Mouse (Mus musculus): ENCODE results near the gene Dner.

Dner gene

DNA sequence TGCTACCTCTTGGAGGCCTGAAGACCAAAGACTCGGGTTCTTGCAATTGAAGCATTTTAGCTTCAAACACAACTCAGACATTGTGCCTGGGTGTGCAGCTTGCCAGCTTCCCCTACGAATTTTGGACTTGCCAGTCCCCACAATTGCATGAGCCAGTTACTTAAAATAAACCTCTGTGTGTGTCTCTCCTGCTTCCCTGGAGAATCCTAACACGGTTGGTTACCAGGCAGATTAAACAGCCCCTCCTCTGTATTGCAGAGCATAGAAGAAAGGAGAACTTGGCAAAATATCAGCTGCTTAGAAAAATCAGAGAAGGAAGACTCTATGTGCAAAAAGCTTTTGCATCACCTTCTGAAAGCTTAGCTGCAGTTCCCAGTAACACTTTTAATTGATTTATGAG, 252.4 kb downstream of the Dner start:
- DNase-seq (ENCODE audit: low spot score in 2 of 2), result peak; percentile 73 to 85

DNA sequence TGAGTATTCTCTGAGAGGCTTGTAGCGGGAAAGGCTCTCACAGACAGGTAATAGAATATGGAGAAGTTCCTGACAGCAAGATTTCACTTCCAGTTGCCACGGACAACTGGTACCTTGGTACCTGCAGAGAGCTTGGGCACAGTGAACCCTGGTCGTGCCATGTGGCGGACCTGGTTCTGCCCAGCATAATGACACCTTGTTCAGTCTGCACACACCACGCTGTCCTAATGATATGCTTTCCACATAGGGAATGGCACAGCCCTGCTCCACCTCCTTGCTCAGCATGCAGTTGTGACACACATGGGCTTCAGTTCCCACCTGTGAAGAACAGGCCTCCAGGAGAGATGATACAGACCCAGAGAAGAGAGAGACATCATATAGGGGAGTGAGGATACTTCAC, 253.0 kb downstream of the Dner start:
- DNase-seq (ENCODE audit: low spot score in 2 of 2), result peak in 1 of 2 experiments; percentile 31

GRCm38 (mm10) chr1:84441419-84441818, 254.6 kb downstream of the Dner start:
- DNase-seq (ENCODE audit: low spot score in 2 of 2), result peak in 1 of 2 experiments; percentile 21

DNA sequence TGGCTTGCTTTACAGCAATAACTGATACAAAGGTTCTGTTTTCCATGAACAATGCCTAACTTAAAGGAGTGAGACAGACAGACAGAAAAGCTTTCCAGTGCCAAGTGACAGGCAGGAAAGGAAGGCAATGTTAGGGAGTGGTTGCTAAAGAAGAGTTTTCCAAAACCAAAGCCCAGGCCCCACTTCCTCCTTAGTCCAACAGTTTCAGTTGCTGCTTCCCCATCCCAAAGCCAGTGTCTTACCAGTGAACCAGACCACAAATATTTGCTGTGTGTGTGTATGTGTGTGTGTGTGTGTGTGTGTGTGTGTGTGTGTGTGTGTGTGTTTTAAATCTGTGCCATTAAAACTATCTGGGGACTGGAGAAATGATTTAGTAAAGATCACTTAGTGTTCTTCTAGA, 258.5 kb downstream of the Dner start:
- DNase-seq (ENCODE audit: low spot score in 2 of 2), result peak in 1 of 2 experiments; percentile 10

GRCm38 (mm10) chr1:84436281-84436680, 259.7 kb downstream of the Dner start:
- DNase-seq (ENCODE audit: low spot score in 2 of 2), result no peak

DNA sequence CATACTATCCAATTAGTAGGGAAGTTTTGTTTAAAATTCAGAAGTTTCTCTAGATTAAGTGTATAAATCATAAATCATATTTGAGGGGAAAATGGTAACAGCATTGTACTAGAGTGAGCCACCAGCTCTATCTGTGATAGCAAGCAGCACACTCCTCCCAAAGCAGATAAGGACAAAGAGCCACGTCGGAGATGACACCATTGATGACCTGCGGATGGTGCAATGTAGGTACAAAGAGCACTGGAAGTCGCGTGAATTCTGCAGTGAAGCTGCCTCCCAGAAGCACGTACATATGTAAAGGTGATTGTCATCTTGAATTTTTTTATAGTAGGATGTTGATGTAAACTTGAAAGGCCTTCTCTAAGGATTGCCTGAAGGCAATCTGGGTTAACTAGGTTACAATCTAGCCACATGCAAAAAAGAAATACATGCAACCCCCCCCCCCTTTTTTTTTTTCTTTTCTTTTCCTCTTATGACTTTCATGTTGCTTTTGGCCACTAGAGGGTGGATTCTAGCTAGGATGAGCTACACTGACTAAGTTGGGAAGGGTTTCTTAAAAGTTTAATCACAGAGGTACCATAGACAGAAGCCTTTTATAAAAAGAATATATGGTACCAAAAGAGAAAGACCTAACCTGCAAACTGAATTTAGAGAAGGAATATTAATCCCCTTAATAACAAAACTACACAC, 262.6 kb downstream of the Dner start:
- DNase-seq (ENCODE audit: low spot score in 2 of 2), result peak in 1 of 2 experiments; percentile 19

DNA sequence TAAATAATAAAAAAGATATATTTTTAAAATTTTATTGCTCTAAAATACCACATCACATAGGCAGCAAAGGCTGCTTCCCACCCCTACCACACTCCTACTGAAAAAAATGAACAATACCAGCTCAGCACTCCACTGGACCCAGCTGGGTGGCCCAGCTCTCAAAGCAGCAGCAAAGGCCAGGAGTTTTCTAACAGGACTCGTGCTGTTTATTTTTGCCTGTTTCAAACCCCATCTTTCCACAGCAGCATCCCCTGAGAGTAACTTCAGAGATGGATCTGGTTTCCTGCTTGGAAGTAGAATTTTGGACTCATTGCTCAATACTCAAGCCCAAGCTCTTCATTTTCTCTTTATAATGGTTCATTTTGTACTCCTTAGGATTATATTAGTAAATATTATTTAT, 263.7 kb downstream of the Dner start:
- peak in 1 of 2 experiments; percentile 13 for DNase-seq (ENCODE audit: low spot score in 2 of 2)

DNA sequence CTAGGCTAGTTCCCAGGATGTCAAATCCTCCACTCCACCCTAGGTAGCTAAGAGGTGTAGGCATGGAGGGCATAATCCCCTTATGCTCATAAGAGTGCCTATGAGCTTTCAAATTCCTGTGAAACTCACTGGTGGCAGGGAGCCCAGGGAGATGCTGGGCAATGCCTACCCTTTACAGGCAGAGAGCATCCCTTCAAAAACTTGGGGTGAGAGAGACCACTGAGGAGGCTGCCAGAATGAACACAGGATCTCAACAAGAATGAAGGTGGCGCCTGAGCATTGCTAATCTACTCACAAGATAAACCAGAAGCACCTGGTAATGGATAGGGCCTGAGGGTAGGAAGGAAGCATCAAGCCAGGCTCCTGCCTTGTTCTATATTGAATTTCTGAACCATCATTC, 267.7 kb downstream of the Dner start:
- peak in 1 of 2 experiments; percentile 25 for DNase-seq (ENCODE audit: low spot score in 2 of 2)

DNA sequence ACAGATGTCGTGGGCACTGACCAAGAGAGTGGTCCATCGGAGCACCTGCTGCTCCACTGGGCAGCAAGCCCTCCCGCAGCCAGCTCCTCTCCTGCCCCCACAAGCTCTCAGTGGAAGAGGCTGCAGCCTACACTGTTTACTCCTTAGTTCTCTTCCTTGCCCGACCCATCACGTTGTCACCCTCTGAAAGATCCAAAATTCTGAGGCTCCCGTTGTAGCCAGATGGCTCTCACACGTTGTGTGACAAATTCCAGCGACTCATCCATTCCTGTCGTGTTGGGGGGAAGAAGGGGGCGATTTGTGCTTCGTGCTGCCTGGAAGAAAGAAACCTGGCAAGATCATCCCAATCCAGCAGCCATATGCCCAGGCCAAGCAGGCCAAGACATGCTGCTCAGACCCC, 268.3 kb downstream of the Dner start:
- DNase-seq (ENCODE audit: low spot score in 2 of 2), result peak; percentile 61 to 83

GRCm38 (mm10) chr1:84426679-84427078, 269.3 kb downstream of the Dner start:
- DNase-seq (ENCODE audit: low spot score in 2 of 2), result peak in 1 of 2 experiments; percentile 19

- peak in 1 of 2 experiments; percentile 24 for DNase-seq (ENCODE audit: low spot score in 2 of 2)
Observed at GRCm38 (mm10) chr1:84422881-84423280, 273.1 kb downstream of the Dner start.

DNA sequence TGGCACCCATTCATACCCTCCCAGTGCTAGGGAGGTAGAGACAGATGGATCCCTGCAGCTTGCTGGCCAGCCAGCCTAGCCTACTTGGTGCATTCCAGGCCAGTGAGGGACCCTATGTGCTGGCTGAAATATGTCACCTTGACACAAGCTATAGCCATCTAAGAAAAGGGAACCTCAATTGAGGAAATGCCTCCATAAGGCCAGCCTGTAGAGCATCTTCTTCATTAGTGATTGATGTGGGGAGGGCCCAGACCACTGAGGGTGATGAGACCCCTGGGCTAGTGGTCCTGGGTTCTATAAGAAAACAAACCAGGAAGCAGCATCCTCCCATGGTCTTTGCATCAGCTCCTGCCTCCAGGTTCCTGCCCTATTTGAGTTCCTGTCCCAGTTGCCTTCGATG, 274.2 kb downstream of the Dner start:
- DNase-seq (ENCODE audit: low spot score in 2 of 2), result no peak

DNA sequence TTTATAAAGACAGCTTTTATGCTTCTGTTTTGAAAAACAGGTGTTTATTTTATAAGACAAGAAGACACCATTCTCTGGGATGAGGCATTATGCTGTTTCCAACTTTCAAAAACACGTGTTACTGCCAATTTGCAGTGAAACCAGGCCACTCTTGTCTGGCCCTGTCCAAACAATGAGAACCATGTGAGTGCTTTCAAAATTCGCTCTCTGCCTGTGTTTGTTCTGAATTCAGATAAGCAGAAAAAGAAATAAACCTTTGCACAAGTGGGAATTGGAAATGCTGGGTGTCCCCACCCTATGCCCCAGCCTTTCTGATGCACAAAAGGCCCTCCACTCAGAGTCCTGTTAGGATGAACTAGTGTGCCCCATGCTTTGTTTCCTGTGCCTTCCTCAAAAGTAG, 276.6 kb downstream of the Dner start:
- no peak for DNase-seq (ENCODE audit: low spot score in 2 of 2)

GRCm38 (mm10) chr1:84418511-84418910, 277.5 kb downstream of the Dner start:
- no peak for DNase-seq (ENCODE audit: low spot score in 2 of 2)

- DNase-seq (ENCODE audit: low spot score in 2 of 2), result no peak
Observed at GRCm38 (mm10) chr1:84417761-84418238, 278.2 kb downstream of the Dner start.

DNA sequence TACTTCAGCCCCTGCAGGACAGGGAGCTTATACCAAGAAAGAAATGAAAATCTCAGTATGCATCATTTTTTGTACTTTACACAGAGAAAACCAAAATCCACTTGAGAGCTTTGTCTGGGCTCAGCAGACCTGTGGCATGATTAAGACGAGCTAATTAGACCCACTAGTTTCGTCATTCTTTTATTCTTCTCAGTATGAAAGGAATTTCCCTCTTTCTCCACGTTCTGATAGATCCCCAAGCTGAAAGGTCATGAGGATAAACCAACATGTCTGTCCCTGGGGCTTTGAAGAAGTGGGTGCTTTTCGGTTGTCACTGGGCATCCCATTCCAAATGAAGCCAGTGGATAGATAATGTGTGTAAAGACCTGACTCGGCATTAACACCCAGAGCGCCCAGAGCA, 278.7 kb downstream of the Dner start:
- no peak for DNase-seq (ENCODE audit: low spot score in 2 of 2)

GRCm38 (mm10) chr1:84414464-84414863, 281.6 kb downstream of the Dner start:
- no peak for DNase-seq (ENCODE audit: low spot score in 2 of 2)

- DNase-seq (ENCODE audit: low spot score in 2 of 2), result no peak
Observed at GRCm38 (mm10) chr1:84409514-84409913, 286.5 kb downstream of the Dner start.

DNA sequence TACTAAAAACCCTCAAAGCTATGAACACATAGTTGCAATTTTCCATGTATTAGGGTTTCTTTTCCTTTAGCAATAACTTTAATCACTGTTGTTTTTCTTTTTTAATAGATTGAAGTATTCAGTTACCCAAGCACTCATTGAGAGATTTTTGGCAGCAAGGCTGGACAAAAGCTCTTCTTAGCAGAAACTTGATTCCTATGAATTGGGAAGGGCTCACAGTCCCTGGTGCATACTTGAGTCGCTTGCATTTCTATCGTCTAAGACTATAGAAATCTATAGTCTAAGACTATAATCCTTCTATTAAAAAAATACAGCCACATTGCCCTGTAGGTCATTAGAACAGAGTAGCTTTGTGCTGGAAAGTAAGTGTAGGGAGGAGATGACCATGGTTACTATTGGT, 287.1 kb downstream of the Dner start:
- no peak for DNase-seq (ENCODE audit: low spot score in 2 of 2)

GRCm38 (mm10) chr1:84406891-84407290, 289.1 kb downstream of the Dner start:
- no peak for DNase-seq (ENCODE audit: low spot score in 2 of 2)

DNA sequence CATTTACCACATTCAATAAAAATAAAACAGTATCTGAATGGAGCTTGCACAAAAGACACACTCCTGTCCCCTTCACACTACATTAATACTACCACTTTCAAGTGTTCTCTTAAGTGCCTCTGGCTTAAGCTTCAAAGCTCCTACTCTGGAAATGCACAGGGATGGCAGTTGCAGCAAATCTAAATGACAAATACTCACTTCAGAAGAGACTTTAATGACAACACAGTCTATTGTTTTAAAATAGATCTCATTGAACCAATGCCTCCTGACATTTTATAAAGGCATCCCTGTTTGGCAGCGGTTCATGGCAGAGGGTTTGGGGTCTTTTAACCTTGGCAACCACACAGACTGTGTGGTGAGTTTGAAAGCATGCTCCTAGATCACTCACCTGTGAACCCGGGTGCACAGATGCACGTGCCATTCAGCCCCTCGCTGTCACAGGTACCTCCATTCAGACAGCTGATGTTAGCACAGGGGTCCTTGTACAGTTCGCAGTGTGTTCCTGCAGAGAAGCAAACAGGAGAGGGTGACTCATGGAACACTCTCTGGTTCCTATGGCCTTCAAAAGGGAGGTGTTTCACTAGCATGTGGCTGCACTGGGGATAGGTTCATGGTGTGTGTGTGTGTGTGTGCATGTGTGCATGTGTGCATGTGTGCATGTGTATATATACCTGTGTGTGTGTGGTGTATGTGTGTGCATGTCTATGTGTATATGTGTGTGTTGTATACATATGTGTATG, 290.3 kb downstream of the Dner start:
- DNase-seq (ENCODE audit: low spot score in 2 of 2), result no peak

DNA sequence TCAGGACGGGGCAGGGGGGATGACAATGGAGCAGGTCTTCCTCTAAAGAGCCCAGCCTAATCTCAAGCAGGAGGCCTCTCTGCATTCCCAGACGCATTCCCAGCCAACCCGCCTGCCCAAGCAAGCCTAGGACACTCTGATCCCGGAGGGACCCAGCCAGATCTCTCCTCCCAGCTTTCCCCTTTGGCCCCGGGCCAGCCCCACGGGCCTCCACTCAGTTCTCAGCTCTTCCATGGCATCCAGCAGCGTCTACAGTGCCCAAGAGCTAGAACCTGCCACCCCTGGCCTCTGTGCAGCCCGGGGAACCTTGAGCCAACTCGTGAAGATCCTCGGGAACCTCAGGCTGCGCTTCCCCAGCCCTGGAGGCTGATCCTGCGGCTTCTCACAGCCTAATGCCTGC, 291.1 kb downstream of the Dner start:
- no peak for DNase-seq (ENCODE audit: low spot score in 2 of 2)

DNA sequence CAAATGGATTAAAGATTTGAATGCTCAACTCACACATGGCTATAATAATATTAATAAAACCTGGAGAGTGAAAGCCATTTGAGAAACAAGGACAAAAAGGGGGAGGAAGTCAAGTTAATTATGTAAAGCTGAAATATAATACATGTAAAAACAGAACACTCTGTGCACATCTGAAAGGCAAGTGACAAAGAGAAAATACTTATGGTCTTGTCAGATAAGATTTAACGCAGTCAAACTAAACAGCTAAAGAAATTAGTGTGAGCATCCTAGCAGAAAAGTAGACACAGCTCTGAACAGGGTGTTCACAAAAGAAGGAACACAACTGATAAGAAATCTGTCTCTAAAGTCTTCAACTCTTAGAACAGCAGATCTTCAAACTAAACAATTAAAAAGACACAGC, 293.9 kb downstream of the Dner start:
- no peak for DNase-seq (ENCODE audit: low spot score in 2 of 2)

All from right cerebral cortex, postnatal 10 days (tissue).